Mouse (Mus musculus) testis, adult 2 months (tissue): ENCODE results near the gene Lmod2.

ENCODE experiments used
- CTCF ChIP-seq: fragments of 200-500 bp; IDR thresholded peaks from 2 replicates; pipeline ENCODE4 v1.5.1; 2012; ENCODE audit warnings: low read depth, mild to moderate bottlenecking, inconsistent platforms, low read length, moderate library complexity; ENCODE audit not compliant: control insufficient read depth, insufficient read depth, insufficient replicate concordance
- POLR2A ChIP-seq: fragments of 200-500 bp; IDR thresholded peaks from 2 replicates; pipeline ENCODE4 v1.6.1; 2012; ENCODE audit warnings: low read depth, mild to moderate bottlenecking, inconsistent platforms, low read length, moderate library complexity; ENCODE audit not compliant: control insufficient read depth

DNA sequence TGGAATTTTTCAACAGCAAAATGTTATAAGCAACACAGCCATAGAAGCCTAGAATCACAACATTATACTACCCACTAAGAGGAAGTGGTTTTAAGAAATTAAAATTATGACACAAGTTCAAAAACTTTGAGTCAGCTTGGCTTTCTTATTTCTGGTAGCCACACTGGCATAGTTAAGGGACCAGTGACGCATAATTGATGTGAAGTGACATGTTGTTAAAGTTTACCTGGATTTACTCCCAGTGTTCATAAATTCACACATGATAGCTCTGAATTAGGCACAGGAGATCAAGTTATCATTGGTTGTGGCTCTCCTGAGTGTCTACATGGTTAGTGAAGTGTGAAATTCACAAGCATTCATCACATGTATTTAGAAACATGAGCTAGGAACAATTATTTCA, 32.7 kb upstream of the Lmod2 start:
- no peak for TF ChIP-seq CTCF
- no peak for TF ChIP-seq POLR2A
